Mouse (Mus musculus): ENCODE results near the gene Gda. TPM values are rescaled to one million over a fixed set of nuclear protein-coding genes. Genes with fewer than 3 reads are reported as not detected.

Gda gene
- polyA plus RNA-seq, 1 experiment: 1.4 TPM

DNA sequence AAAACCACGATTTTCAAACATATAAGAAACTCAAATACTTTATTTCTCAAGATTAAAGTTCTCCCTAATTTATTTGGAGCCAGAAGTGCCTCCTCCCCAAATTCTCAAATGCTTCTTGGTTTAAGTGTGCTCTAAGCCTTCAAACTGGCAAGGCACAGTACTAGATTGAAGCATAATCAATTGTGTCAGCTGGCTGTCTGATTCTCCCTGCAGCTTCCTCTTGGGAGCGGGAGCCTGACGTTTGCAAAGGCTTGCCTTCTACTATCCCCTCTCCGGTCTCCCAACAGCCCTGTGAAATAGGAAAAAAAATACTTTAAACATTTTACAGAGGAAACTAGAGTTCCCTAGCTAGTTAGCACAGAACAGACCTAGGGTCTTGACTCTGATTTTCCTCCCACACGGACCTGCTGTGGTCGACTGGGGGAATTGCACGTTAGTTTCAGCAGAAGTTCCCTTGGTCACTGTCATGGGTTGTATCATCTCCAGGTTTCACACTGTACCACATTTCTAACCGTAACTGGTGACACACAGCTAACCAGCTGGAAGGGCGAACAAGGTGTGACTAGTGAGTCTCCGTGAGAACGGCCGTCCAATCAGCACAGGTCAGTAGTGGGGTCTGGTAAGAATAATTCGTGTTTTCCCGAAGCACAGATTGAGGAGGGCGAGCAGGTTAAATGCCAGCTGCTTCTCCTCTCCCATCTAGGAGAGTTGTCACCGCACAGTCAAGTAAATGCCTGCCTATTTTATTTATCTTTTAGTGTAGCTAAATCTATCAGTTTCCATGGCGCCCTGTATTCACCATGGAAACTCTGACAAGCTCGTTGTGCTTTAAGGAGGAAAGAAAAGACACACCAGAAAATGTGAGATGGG, 6.2 kb upstream of the Gda start:
- H3K36me3 ChIP-seq (ENCODE audit: control insufficient read depth, insufficient read depth, low read length): no peaks in the 10 kb centered on the region
- H3K4me3 ChIP-seq (ENCODE audit: insufficient read depth, low read depth, low read length): no peak overlapping the region
- TF ChIP-seq CTCF (conservative IDR thresholded peaks at IDR 0.05; ENCODE audit: insufficient read depth, insufficient read length, low read depth, low read length) (no peak), POLR2A (IDR thresholded peaks at IDR 0.05; ENCODE audit: low read depth, low read length) (no peak)
- 36% methylated on average over 18 of the region's 18 CpGs for WGBS
- no peaks in the 10 kb centered on the region for H3K4me1 ChIP-seq (ENCODE audit: control insufficient read depth, insufficient read depth, low read length)
- H3K27me3 ChIP-seq (replicated peaks; ENCODE audit: control insufficient read depth, insufficient read depth, low read length): no peaks in the 10 kb centered on the region
- DNase-seq: no peak
- H3K27ac ChIP-seq (ENCODE audit: insufficient read depth, low read depth, low read length): no peak overlapping the region

- Histone ChIP-seq H3K36me3 (ENCODE audit: control insufficient read depth, insufficient read depth, low read length) (no peaks in the 10 kb centered on the region), H3K27me3 (replicated peaks; ENCODE audit: control insufficient read depth, insufficient read depth, low read length) (no peaks in the 10 kb centered on the region), H3K27ac (ENCODE audit: insufficient read depth, low read depth, low read length) (no peak overlapping the region), H3K4me1 (ENCODE audit: control insufficient read depth, insufficient read depth, low read length) (no peaks in the 10 kb centered on the region), H3K4me3 (ENCODE audit: insufficient read depth, low read depth, low read length) (no peak overlapping the region)
- WGBS: 13% methylated on average over 3 of the region's 3 CpGs
- TF ChIP-seq POLR2A (IDR thresholded peaks at IDR 0.05; ENCODE audit: low read depth, low read length) (no peak), CTCF (conservative IDR thresholded peaks at IDR 0.05; ENCODE audit: insufficient read depth, insufficient read length, low read depth, low read length) (no peak)
- no peak for DNase-seq
Observed at GRCm38 (mm10) chr19:21478538-21478937, 5.3 kb upstream of the Gda start.

DNA sequence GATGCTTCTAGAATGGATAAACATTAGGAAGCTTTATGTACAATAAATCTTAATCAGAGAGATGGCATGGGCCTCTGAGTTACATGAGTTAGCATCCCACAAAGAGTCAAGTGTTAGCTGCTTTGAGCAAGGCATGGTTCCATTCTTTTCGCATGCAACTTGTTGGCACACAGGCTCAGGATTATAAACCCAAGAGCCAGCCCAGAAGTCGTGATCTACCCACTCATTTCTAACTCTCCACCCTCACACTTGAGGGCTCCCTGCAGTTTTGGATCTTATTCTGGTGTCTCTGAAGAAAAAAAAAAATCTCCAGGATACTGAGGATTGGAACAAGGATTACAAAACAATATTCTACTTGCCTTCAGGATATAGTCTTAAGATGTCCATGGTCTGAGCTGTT, 4.5 kb upstream of the Gda start:
- no peaks in the 10 kb centered on the region for H3K4me1 ChIP-seq (ENCODE audit: control insufficient read depth, insufficient read depth, low read length)
- WGBS: 73% methylated on average over 2 of the region's 2 CpGs
- H3K27me3 ChIP-seq (replicated peaks; ENCODE audit: control insufficient read depth, insufficient read depth, low read length): no peaks in the 10 kb centered on the region
- no peak overlapping the region for H3K4me3 ChIP-seq (ENCODE audit: insufficient read depth, low read depth, low read length)
- no peak for TF ChIP-seq CTCF (conservative IDR thresholded peaks at IDR 0.05; ENCODE audit: insufficient read depth, insufficient read length, low read depth, low read length)
- DNase-seq: no peak
- H3K36me3 ChIP-seq (ENCODE audit: control insufficient read depth, insufficient read depth, low read length): no peaks in the 10 kb centered on the region
- H3K27ac ChIP-seq (ENCODE audit: insufficient read depth, low read depth, low read length): no peak overlapping the region

DNA sequence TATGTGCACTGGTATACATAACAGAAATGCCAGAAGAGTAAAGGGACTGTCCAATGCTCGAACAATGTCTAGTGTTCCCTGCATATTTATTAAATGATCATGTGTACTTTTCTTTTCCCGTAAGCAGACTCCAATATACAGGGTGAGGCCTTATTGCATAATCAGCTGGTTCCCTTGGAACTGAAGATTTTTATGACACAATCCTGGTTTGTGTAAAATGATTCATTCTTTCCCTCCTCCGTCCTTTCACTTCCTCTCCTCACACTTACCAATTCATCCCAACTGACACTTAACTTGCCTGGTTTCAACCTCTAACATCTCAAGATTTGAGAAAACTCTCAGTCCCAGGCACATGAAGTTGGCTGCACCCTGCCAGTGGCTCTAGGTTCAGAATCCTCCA, 3.5 kb upstream of the Gda start:
- Histone ChIP-seq H3K4me3 (ENCODE audit: insufficient read depth, low read depth, low read length) (no peak overlapping the region), H3K27me3 (replicated peaks; ENCODE audit: control insufficient read depth, insufficient read depth, low read length) (no peaks in the 10 kb centered on the region), H3K36me3 (ENCODE audit: control insufficient read depth, insufficient read depth, low read length) (no peaks in the 10 kb centered on the region), H3K4me1 (ENCODE audit: control insufficient read depth, insufficient read depth, low read length) (no peaks in the 10 kb centered on the region), H3K27ac (ENCODE audit: insufficient read depth, low read depth, low read length) (no peak overlapping the region)
- 81% methylated on average over 3 of the region's 3 CpGs for WGBS
- no peak for TF ChIP-seq CTCF (conservative IDR thresholded peaks at IDR 0.05; ENCODE audit: insufficient read depth, insufficient read length, low read depth, low read length)
- TF ChIP-seq POLR2A (IDR thresholded peaks at IDR 0.05; ENCODE audit: low read depth, low read length): no peak
- DNase-seq: no peak

- Histone ChIP-seq H3K4me1 (ENCODE audit: control insufficient read depth, insufficient read depth, low read length) (no peaks in the 10 kb centered on the region), H3K27me3 (replicated peaks; ENCODE audit: control insufficient read depth, insufficient read depth, low read length) (no peaks in the 10 kb centered on the region), H3K36me3 (ENCODE audit: control insufficient read depth, insufficient read depth, low read length) (no peaks in the 10 kb centered on the region), H3K4me3 (ENCODE audit: insufficient read depth, low read depth, low read length) (peak overlapping the region; percentile 53), H3K27ac (ENCODE audit: insufficient read depth, low read depth, low read length) (no peak overlapping the region)
- TF ChIP-seq POLR2A (IDR thresholded peaks at IDR 0.05; ENCODE audit: low read depth, low read length) (no peak), CTCF (conservative IDR thresholded peaks at IDR 0.05; ENCODE audit: insufficient read depth, insufficient read length, low read depth, low read length) (peak; percentile 60)
- peak; percentile 79 for DNase-seq
- WGBS: 2% methylated on average over 48 of the region's 48 CpGs
Observed at GRCm38 (mm10) chr19:21472121-21472780, 994 bp downstream of the Gda start.

GRCm38 (mm10) chr19:21461221-21461960, 11.9 kb downstream of the Gda start:
- no peak overlapping the region for H3K4me3 ChIP-seq (ENCODE audit: insufficient read depth, low read depth, low read length)
- H3K36me3 ChIP-seq (ENCODE audit: control insufficient read depth, insufficient read depth, low read length): no peaks in the 10 kb centered on the region
- DNase-seq: no peak
- TF ChIP-seq CTCF (conservative IDR thresholded peaks at IDR 0.05; ENCODE audit: insufficient read depth, insufficient read length, low read depth, low read length) (no peak), POLR2A (IDR thresholded peaks at IDR 0.05; ENCODE audit: low read depth, low read length) (no peak)
- no peaks in the 10 kb centered on the region for H3K27me3 ChIP-seq (replicated peaks; ENCODE audit: control insufficient read depth, insufficient read depth, low read length)
- H3K4me1 ChIP-seq (ENCODE audit: control insufficient read depth, insufficient read depth, low read length): no peaks in the 10 kb centered on the region
- WGBS: 77% methylated on average over 5 of the region's 5 CpGs
- no peak overlapping the region for H3K27ac ChIP-seq (ENCODE audit: insufficient read depth, low read depth, low read length)

DNA sequence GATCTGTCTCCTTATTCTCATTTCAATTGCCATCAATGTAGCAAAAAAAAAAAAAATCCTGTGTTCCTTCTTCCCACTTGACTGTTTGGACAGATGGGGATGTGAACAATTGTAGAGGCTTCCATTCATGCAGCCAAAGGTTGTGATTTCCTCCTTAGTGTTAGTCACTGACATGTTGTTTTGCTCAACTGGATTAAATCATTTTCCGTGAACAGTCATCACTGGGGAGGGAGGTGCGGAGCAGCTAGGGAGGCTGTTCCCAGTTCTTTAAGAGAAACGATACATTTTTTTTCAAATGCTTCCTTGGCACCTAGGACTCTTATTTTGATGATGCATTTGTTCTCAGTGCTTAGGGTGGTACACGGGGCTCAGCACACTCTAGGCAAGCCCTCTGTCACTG, 15.8 kb downstream of the Gda start:
- DNase-seq: no peak
- TF ChIP-seq POLR2A (IDR thresholded peaks at IDR 0.05; ENCODE audit: low read depth, low read length): no peak
- TF ChIP-seq CTCF (conservative IDR thresholded peaks at IDR 0.05; ENCODE audit: insufficient read depth, insufficient read length, low read depth, low read length): no peak
- no peak overlapping the region for H3K4me3 ChIP-seq (ENCODE audit: insufficient read depth, low read depth, low read length)
- H3K4me1 ChIP-seq (ENCODE audit: control insufficient read depth, insufficient read depth, low read length): no peaks in the 10 kb centered on the region
- H3K27me3 ChIP-seq (replicated peaks; ENCODE audit: control insufficient read depth, insufficient read depth, low read length): no peaks in the 10 kb centered on the region
- 82% methylated on average over 4 of the region's 4 CpGs for WGBS
- no peak overlapping the region for H3K27ac ChIP-seq (ENCODE audit: insufficient read depth, low read depth, low read length)
- H3K36me3 ChIP-seq (ENCODE audit: control insufficient read depth, insufficient read depth, low read length): no peaks in the 10 kb centered on the region

All from kidney, adult 2 months (tissue).